Mouse (Mus musculus): ENCODE measurements around the gene Slxl1. TPM values are rescaled to one million over a fixed set of nuclear protein-coding genes. Genes with fewer than 3 reads are reported as not detected.

Slxl1 gene
- polyA plus RNA-seq (2012; rRNA removed): not detected in 2 replicates

DNA sequence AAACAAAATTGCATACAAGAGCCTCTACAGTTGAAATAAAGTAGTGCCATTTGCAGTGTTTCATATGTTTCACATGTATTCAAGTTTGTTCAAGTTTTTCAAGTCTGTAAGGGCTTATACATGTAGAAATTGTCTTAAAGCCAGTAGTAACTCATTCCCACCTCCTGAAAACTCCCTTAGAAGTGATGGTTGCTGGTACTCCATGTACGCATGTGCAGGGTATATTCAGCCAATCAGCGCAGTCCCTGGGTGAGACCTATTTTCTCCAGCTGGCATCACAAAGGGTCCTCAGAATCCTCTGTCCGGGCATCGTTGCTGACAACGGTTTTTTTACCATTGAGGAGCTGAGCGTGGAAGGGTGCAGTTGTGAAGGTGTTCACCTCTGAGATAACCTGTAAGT lies at the start of gene Slxl1:
Slxl1 (plus strand) TSS at position 301 of the 400 bp plus-strand sequence.

